Mouse (Mus musculus): ENCODE results near the gene Slc16a11.
"Not testable (repeated sequence)": the region's sequence is repeated elsewhere in the genome, so short reads cannot be mapped to it uniquely, and the experiment has no call there.

Gene Slc16a11

DNA sequence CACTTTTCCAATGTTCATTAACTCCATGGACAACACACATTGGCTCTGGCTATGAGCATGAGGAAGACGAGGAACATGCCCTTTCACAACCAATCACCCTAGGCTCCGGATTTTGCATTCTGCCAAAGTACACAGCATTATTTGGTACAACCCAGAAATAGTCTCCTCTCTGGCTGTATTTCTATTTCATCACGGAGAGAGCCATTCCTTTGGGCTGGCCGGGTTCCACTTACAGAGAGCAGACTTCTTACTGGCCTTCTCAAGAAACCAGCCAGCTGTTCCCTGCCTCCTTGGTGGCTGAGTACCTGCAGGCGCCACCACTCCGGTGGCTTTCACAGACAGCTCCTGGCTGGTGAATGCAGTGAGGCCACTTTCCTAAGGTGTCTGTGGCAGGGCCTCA, at the start of gene Slc16a11:
Slc16a11 (plus strand) TSS at position 330 of the 400 bp plus-strand sequence.
- DNase-seq (ENCODE audit: low spot score in 2 of 2), result no peak

DNA sequence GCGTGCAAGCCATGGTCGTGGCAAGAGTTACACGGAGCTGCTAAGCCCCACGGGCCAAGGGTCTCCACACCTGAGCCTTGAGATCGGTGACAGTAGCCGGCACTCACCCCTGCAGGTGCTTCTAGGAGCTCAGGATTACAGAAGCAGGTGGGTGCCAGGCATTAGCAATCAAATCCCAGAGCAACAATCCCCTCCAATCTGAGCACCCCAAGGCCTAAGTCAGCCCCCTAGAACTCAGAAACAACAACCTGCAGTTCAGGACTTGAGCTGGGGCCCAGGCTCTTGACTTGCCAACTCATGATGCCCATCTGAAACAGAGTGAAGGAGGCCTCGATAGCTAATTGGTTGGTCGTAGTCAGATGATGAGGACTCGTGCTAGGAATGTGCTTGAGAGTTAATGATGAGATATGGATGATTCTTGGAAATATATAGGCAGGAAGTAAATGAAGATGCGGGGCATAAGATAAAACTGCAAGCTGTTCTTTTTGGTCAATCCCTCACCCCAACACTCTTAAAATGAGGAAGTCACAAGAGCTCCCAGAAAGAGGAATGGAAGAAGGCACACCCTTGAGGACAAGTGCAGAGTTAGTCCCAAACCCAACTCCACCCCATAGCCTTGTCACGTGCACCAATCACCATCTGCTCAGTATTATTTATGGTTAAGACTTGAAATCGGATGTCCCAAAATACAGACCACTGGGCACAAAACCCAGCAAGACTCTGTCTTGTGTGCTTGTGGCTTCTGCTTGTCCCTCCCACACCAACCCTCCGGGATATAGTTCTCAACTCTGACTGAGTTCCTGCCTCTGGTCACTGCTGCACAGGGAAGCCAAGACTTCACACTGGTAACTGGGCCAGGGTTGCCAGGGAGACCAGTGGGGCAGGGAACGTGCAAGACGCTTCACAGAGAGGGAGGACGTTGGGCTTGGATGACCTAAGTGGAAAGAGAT, 46.3 kb upstream of the Slc16a11 start:
- DNase-seq (ENCODE audit: low spot score in 2 of 2), result no peak

DNA sequence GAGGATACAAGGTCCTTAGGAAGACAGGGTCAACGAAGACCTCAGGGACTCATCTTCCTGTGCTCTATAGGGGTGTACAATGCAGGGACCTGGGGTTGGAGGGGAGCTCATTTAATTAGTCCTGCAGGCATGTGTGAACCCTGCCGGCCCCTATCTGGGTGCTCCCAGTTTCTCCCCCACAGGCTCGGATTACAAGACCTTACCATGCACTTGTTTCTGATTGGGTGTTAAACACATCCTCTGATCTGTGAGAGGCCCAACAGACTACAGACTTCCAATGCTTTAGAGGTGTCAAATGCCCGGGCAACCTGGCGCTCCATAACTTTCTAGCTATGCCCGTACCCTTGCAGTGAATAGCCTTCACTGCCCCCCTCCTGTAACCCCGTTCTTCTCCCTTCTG, 44.4 kb upstream of the Slc16a11 start:
- DNase-seq (ENCODE audit: low spot score in 2 of 2), result no peak

DNA sequence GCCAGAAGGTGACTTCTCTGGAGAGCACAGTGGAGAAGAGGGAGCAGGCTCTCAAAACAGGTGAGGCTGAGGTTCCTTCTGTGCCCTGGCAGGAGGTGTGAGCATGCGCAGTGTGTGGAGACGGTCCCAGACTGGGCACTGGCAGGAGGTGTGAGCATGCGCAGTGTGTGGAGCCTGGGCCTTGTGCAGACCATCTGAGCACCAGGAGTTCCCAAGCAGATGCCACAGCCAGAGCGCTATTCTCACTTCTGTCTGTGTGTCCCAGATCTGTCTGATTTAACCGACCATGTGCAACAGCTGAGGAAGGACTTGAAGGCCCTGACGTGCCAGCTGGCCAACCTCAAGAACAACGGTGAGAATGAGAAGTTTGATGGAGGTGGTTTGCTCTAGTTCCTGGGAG, 43.1 kb upstream of the Slc16a11 start:
- DNase-seq (ENCODE audit: low spot score in 2 of 2), result not testable (repeated sequence)

DNA sequence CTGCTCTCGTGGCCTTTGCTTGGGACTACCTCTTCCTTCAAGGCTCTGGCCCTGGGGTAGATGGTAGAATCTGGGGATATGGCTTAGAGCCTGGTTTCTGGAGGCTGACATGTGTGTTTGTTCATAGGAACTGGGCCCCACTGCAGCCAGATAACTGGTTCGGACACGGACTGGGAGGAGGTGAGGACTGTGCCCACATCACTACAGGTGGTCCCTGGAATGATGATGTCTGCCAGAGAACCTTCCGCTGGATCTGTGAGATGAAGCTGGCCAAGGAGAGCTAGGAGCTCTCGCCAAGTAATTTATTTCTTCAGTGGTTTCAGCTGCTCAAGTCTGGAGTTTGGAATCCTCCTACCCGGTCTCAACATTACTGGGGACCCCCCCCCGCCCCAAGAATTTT, 42.3 kb upstream of the Slc16a11 start:
- DNase-seq (ENCODE audit: low spot score in 2 of 2), result no peak

DNA sequence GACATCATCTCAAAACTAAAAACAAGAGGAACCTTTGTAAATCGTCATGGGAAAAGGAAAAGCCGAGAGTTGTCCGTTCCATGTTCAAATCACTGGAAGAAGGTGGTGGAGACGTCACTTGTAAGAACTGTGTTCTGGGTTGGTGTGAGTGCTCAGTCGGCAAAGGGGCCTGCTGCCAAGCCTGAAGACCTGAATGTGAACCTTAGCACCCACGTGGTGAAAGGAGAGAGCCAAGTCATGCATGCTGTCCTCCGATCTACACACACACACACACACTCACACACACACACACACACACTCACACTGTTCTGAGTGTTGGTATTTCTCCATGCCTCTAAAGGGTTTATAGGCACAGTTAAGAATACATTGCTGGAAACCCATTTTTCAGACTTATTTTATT, 41.4 kb upstream of the Slc16a11 start:
- DNase-seq (ENCODE audit: low spot score in 2 of 2), result no peak

DNA sequence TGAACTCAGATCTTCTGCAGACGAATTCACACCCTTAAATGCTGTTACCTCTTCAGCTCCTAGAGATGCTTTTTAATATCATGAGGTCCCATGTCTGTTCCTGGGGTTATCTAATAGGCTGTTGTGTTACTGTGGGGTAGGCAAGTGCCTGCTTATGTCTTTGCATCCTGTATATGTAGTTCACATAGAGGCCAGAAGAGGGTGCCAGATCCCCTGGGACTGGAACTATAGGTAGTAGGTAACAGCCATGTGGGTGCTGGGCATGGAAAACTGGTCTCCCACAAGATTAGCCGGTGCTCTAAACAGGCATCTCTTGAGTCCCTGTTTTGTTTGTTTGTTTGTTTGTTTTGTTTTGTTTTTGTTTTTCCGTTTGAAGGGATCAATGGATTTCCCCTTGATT, 40.7 kb upstream of the Slc16a11 start:
- peak; percentile 9 to 14 for DNase-seq (ENCODE audit: low spot score in 2 of 2)

DNA sequence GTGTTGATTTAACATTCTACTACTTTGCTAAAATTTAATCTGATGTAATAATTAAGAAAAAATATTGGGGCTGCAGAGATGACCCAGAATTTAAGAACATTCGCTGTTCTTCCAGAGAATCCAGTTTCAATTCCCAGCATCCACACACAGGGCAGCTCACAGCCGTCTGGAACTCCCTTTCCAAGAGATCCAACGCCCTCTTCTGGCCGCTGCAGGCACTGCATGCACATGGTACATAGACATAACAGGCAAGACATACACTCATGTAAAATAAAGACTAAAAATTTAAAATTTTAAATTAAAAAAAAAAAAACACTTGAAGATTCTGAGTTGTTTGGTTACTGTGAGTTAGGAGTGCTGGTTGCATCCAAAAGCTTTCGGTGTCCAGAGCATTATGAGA, 40.3 kb upstream of the Slc16a11 start:
- no peak for DNase-seq (ENCODE audit: low spot score in 2 of 2)

DNA sequence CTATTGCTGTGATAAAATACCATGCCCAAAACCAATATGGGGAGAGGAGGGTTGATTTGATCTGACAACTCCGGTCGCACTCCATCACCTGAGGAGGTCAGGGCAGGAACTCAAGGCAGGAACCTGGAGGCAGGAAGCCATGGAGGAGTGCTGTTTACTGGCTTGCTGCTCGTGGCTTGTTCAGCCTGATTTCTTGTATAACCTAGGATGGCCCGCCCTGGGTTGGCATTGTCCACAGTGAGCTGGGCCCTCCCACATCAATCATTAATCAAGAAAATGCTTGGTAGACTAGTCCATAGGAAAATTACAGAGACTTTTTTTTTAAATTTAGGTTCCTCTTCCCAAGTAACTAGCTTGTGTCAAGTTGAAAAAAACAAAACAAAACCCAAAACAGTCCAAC, 38.1 kb upstream of the Slc16a11 start:
- DNase-seq (ENCODE audit: low spot score in 2 of 2), result no peak

DNA sequence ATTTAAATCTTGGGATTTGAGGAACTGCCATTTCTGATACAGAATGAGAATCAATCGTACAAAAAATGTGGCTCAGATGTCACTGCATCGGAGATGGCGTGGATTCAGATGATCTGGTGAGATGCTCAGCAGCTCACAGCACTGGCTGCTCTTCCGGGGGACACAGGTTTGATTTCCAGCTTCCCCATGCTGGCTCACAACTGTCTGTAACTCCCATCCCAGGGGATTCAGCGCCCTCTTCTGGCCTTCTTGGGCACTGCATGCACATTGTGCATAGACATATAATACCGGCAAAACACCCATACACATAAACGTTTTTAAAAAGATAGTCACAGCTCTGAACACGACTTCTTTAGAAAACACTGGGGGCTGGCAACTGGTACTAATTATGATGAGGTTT, 34.9 kb upstream of the Slc16a11 start:
- DNase-seq (ENCODE audit: low spot score in 2 of 2), result no peak

DNA sequence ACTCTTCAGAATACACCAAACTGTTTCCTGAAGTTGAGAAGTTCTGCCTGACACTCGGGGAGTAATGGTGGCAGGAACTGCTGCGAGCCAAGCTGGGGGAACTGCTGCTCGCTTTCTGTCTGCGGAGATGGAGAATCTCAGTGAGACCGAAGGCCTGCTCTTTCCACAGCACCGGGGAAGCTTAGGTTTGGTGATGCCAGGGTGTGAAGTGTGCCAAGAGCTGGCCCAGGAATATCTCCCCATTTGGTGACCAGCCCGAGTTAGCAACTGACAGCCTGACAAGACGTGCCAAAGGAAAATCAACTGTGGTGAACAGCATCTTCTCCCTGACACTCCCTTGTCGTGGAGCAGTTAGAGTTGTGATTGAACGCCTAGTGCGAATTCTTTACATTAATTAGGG, 34.2 kb upstream of the Slc16a11 start:
- no peak for DNase-seq (ENCODE audit: low spot score in 2 of 2)

DNA sequence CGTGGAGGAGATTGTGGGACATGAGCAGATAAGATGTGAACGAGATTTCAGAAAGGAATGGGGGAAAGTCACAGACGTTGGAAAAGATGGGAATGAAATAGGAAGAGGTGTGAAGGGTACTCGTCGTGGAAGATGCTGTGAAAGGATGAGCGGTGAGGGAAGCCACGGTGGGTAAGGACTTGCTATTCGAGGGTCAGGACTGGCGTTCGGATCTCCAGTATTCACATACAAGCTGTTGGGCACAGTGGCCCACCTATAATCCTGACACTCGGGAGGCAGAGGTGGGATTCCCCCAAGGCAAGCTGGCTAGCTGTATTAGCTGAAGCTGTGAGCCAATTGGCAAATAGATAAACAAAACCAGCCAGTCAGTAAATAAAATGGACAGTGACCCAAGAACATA, 33.8 kb upstream of the Slc16a11 start:
- no peak for DNase-seq (ENCODE audit: low spot score in 2 of 2)

DNA sequence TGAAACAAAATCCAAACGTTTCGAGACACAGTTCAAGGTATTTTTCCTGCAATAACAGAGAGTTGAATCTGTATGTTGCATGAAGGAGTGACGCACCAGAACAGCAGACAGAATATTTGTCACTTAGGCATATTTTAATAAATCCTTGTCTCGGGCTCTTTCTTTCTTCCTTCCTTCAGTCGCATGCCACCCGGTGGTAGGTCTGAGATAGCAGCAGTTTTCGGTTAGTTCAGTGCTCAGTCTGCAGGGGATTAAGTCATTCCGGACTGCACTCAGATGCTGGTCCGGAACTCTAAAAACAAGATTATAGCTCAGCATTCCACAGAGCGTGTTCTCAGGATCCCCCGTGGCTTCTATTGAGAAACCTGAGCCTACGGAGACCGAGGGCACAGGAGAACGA, 33.2 kb upstream of the Slc16a11 start:
- peak; percentile 23 to 50 for DNase-seq (ENCODE audit: low spot score in 2 of 2)

DNA sequence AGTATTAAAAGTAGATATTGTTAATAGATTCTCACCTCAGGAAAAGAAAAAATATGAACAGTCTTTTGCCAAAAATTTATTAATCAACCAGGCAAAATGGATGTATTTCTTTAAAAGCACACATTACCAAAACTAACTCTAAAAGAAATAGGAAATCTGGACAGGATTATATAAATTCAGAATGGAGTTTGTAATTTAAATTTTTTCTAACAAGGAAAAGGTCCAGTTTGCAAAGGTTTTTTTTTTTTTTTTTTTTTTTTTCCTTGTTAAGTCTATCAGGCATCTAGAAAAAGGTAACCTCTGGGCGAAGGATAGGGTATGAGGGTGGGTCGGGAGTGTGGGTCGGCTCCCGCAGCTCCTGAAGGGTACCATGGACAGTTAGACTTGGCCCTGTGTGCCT, 32.1 kb upstream of the Slc16a11 start:
- no peak for DNase-seq (ENCODE audit: low spot score in 2 of 2)

DNA sequence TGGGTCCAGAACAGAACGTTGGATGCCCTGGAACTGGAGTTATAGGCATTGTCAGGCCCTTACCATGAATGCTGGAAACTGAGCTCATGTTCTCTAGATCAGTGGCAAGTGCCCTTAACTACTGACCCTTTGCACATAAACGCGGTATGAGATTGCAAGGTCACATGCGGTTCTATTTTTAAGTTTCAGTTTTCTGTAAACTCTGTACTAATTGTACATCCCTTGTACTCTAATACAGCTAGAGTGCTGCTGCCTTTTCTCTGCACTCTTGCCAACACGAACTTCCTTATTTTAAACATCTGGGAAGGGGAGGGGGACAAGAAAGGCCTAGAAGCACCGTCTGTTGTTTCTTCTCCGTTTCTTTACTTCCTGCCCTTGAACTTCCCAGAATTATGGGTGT, 27.4 kb upstream of the Slc16a11 start:
- no peak for DNase-seq (ENCODE audit: low spot score in 2 of 2)

DNA sequence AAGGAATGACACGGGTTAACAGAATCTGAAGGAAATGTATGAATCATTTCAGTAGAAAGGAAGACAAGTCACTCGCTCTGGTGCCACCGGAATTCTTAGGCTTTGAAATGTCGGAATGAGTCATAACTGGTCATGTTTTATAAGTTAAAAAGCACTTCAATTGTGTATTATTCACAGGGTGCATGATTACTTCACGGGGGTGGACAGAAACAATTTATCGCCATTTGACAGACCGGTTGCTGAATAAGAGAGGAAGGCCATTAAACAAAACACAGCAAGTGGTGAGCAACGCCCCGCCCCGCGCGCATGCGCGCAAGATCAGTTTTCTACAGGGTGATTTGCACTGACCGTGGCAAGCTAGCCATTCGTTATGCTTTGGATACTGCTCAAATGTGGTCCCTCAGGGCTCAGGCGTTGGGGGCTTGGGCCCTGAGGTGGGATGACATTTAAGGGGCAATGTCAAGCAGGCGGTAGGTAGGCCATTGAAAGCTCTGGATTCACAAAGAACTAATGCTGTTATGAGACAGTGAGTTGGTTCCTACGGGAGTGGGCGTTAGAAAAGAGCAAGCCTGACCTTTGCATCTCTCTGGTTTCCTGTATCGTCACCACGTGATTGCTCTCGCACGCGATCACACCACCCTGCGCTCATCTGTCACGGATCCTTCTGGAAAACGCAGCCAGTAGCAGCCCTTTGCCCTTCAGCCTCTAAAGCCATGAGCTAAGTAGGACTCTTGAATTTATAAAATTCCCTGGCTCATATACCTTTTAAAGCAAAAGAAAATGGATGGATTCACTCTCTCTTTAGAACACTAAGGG, 23.0 kb upstream of the Slc16a11 start:
- DNase-seq (ENCODE audit: low spot score in 2 of 2), result no peak

DNA sequence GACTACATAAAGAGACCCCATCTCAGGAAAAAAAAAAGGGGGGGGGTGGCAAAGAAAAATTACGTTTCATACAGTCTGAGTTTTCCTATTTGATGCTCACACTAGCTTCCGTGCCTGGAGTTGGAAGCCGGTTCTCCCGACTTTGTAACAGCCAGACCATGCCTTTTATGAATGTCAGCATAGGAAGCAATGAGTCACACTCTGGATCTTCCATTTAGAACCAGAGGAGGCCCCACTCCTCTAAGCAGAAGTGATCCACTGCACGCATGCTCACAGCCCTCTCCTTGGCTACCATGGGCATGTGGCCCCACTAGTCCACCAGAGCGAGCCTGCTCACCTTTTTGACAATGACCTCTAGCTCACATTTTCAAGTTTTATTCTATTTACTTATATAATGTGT, 21.4 kb upstream of the Slc16a11 start:
- no peak for DNase-seq (ENCODE audit: low spot score in 2 of 2)

DNA sequence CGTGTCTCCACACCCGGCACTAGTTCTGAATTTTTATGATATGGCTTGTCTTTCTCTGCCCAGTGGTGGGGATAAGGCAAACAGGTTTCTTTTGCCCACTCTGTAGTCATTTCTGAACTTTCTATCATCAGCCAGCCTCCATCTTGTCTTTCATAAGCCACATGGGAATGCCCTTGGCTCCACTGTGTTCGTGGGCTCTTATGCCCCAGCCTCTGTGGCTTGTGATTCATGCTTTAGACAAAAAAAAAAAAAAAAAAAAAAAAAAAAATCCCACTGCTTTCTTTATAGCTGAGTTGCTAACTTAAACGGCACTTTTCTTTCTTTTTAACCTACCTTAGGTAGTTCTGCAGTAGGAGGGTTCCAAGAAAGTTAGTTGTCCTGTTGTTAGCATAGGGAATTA, 20.4 kb upstream of the Slc16a11 start:
- no peak for DNase-seq (ENCODE audit: low spot score in 2 of 2)

DNA sequence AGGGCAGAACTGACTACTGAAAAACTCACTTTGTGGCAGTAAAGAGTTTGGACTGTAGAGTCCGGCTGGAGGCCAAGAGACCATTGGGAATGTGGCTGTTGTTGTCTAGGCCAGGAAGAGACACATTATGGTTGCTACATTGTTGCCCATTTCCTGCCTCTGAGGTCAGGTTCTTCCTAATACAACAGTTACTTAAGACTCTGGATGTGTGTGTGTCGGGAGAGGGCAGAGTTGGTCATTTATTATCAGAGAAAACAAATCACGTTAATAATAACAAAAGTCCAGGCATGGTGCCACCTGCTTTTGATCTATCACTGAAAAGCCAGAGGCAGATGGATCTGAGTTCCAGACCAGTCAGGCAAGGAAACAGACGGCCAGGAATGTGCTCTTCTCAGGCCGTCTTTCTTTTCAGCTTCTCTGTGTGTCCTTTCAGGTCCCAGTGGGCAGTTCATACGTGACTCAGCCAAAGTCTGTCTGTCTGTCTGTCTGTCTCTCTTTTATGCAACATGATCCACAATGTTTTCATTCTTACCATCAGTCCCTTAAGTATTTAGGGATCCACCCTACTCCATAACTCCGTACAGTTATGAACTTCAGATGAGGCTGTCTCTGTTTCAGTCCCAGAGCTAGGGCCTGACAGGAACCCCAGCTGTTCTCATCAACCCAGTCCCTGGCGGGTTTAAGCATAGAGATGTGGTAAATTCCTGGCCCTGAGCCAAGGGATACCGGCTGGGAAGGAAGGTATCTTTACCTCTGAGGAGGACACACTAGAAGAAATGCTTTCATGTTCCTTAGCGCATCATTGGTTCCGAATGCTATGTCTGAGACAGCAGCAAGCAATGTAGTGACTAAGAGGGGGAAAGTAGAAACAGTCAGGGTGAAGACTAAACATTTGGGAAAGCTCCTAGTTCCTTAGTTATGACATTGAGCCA, 18.9 kb upstream of the Slc16a11 start:
- no peak for DNase-seq (ENCODE audit: low spot score in 2 of 2)

DNA sequence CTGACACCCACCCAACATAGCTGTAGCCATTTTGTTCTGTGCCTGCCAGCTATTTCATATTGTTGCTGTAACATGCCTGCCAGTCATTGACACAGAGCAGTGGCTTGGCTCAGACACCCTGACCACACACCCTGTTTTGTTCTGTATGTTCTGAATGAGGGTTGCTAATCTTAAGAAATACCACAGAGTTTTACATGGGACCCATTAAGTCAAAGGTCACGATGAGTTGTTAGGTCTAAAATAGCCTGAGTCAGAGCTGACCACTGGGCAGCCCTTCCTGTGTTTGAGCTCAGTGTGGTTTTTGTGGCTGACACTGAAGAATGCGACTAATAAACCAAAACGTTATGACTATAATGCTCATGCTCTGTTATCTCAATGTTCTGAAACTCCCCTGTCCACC, 14.2 kb upstream of the Slc16a11 start:
- no peak for DNase-seq (ENCODE audit: low spot score in 2 of 2)

DNA sequence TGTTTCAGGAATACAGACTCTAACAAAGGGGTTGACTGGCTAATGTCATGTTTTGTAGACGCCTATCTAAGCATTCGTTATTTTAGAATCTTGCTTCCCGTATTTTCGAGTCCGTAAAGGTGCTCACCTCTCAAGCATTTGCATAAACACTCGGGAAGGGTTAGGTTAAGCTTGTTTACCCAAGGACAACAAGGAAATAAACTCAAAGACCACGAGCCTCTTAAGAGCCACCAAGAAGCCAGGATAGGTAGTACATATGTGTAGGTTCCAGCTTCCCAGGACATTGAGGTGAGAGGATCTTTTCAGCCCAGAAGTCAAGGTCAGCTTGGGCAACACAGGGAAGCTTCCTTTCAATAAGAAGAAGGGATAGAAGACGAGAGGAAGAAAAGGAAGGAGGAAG, 13.4 kb upstream of the Slc16a11 start:
- DNase-seq (ENCODE audit: low spot score in 2 of 2), result no peak

Measured in right cerebral cortex, adult 2 months (tissue).